Mouse (Mus musculus): Measurements from ENCODE around the gene Arhgef18.

DNA sequence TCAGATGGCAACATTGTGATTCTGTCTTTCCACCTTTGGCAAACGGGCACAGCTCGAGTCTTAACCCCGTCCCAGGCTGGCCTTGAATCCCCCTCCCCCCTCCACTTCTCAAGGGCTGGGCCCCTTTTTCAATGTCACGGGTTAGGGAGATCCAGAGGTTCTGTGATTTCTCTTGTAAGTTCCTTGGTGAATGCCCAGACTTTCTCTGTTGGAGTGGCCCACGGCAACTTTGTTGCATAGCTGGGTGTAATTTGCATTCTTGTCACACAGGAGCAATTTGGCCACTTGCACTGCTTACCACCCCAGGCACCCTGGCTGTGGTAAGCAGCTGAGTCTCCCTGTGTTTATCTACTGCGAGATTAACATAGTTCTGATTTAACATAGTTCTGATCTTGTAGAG, 1.8 kb downstream of the Arhgef18 start:
- no peak for TF ChIP-seq CTCF (IDR thresholded peaks at IDR 0.05; ENCODE audit: low read depth)
- no peak for TF ChIP-seq EP300 (IDR thresholded peaks at IDR 0.05; ENCODE audit: low read depth)
